Mouse (Mus musculus): ENCODE data around the gene Slc26a11.

Gene Slc26a11

GRCm38 (mm10) chr11:119402501-119403160, 47.3 kb downstream of the Slc26a11 start:
- no peak for DNase-seq (ENCODE audit: low spot score in 2 of 2)

- DNase-seq (ENCODE audit: low spot score in 2 of 2), result no peak
These were observed 49.3 kb downstream of the Slc26a11 start for GRCm38 (mm10) chr11:119404627-119405026.

- DNase-seq (ENCODE audit: low spot score in 2 of 2), result no peak
These were observed 52.0 kb downstream of the Slc26a11 start for GRCm38 (mm10) chr11:119407381-119407780.

- no peak for DNase-seq (ENCODE audit: low spot score in 2 of 2)
These were observed 52.6 kb downstream of the Slc26a11 start for GRCm38 (mm10) chr11:119407977-119408376.

- DNase-seq (ENCODE audit: low spot score in 2 of 2), result no peak
These were observed 64.2 kb downstream of the Slc26a11 start for GRCm38 (mm10) chr11:119419327-119420118.

GRCm38 (mm10) chr11:119420426-119420825, 65.1 kb downstream of the Slc26a11 start:
- DNase-seq (ENCODE audit: low spot score in 2 of 2), result no peak

- DNase-seq (ENCODE audit: low spot score in 2 of 2), result no peak
These were observed 72.1 kb downstream of the Slc26a11 start for GRCm38 (mm10) chr11:119427431-119427830.

- DNase-seq (ENCODE audit: low spot score in 2 of 2), result no peak
These were observed 72.6 kb downstream of the Slc26a11 start for GRCm38 (mm10) chr11:119427986-119428385.

- DNase-seq (ENCODE audit: low spot score in 2 of 2), result no peak
These were observed 73.3 kb downstream of the Slc26a11 start for GRCm38 (mm10) chr11:119428649-119429136.
